Mouse (Mus musculus) fat pad, adult 2 months (tissue): ENCODE data around the gene Mapk1ip1.

Experiments
- DNase-seq: peaks from one replicate; pipeline ENCODE4 v3.0.0-alpha.2; 2011; ENCODE audit warnings: low read depth, low spot score; ENCODE audit errors: extremely low read depth

Gene Mapk1ip1

GRCm38 (mm10) chr7:138840594-138841021 is 5.5 kb downstream of the Mapk1ip1 start:
- no peak for DNase-seq

GRCm38 (mm10) chr7:138835028-138835427 is 11.0 kb downstream of the Mapk1ip1 start:
- no peak for DNase-seq

- no peak for DNase-seq
Measured at GRCm38 (mm10) chr7:138827812-138828211, 18.3 kb downstream of the Mapk1ip1 start.

GRCm38 (mm10) chr7:138824995-138825756 is 20.9 kb downstream of the Mapk1ip1 start:
- no peak for DNase-seq

- DNase-seq = no peak
Measured at GRCm38 (mm10) chr7:138824423-138824822, 21.6 kb downstream of the Mapk1ip1 start.

GRCm38 (mm10) chr7:138818314-138818713 is 27.8 kb downstream of the Mapk1ip1 start:
- DNase-seq = no peak

- no peak for DNase-seq
Measured at GRCm38 (mm10) chr7:138813213-138813875, 32.7 kb downstream of the Mapk1ip1 start.

GRCm38 (mm10) chr7:138807146-138807545 is 38.9 kb downstream of the Mapk1ip1 start:
- DNase-seq = no peak

GRCm38 (mm10) chr7:138803386-138803785 is 42.7 kb downstream of the Mapk1ip1 start:
- no peak for DNase-seq

- no peak for DNase-seq
Measured at GRCm38 (mm10) chr7:138788109-138788508, 58.0 kb downstream of the Mapk1ip1 start.
